Mouse (Mus musculus) liver, postnatal 0 days (tissue): ENCODE measurements at regions not wholly inside any gene's neighbourhood (a gene's known extent, or its start where the extent isn't known, plus 50 kb on each side); places are given as distances from the start of the nearest gene placed in this dataset.

Source experiments
- ATAC-seq: fragments of 200-750 bp; cut with Nextera tagmentation; 2 replicates; pipeline ENCODE4 v1.8.0; 2017; ENCODE audit warnings: mild to moderate bottlenecking, moderate library complexity
- DNase-seq: peaks from one replicate; pipeline ENCODE4 v3.0.0-alpha.2; 2016
- H3K27ac ChIP-seq: fragments of 300-500 bp; sonication (generic); 2 replicates; pipeline ENCODE4 v1.5.1; 2014; ENCODE audit warnings: antibody characterized with exemption, moderate library complexity, mild to moderate bottlenecking, low read depth
- H3K27me3 ChIP-seq: fragments of 300-500 bp; sonication (generic); 2 replicates; pipeline ENCODE4 v1.6.1; 2014; ENCODE audit warnings: low read length, control low read depth, mixed read lengths; ENCODE audit not compliant: insufficient read depth
- H3K36me3 ChIP-seq: fragments of 300-500 bp; sonication (generic); replicated peaks from 2 replicates; pipeline ENCODE4 v1.6.1; 2014; ENCODE audit warnings: mild to moderate bottlenecking, control low read depth, low read length, moderate library complexity, mixed read lengths; ENCODE audit not compliant: insufficient read depth
- H3K4me1 ChIP-seq: fragments of 300-500 bp; sonication (generic); 2 replicates; pipeline ENCODE4 v1.6.1; 2014; ENCODE audit warnings: antibody characterized with exemption, mild to moderate bottlenecking, control low read depth; ENCODE audit not compliant: insufficient read depth
- H3K4me2 ChIP-seq: fragments of 300-500 bp; sonication (generic); 2 replicates; pipeline ENCODE4 v1.6.1; 2014; ENCODE audit warnings: low read depth, mild to moderate bottlenecking, low read length, moderate library complexity, mixed read lengths
- H3K4me3 ChIP-seq: fragments of 300-500 bp; sonication (generic); 2 replicates; pipeline ENCODE4 v1.5.1; 2014; ENCODE audit warnings: low read depth, low read length
- H3K9ac ChIP-seq: fragments of 300-500 bp; sonication (generic); replicated peaks from 2 replicates; pipeline ENCODE4 v1.6.1; 2014; ENCODE audit warnings: mild to moderate bottlenecking, moderate library complexity
- H3K9me3 ChIP-seq: fragments of 300-500 bp; sonication (generic); 2 replicates; pipeline ENCODE4 v1.6.1; 2016; ENCODE audit warnings: mild to moderate bottlenecking, control low read depth, low read length, mixed read lengths
- CTCF ChIP-seq: sonication (generic); IDR thresholded peaks from 2 replicates; pipeline ENCODE4 v1.5.1; 2016; ENCODE audit warnings: antibody characterized with exemption, low read depth
- EP300 ChIP-seq: IDR thresholded peaks from 2 replicates; pipeline ENCODE4 v1.6.1; 2016; ENCODE audit warnings: antibody characterized with exemption, low read depth, mild to moderate bottlenecking
- WGBS: fragments of 180-500 bp; shearing (Covaris S2); extraction: QIAGEN DNeasy Blood & Tissue Kit; methylation state at CpG from one replicate; pipeline ENCODE4 v1.1.7; 2014; ENCODE audit not compliant: insufficient replicate concordance; 5-methylcytosine and 5-hydroxymethylcytosine counted together

DNA sequence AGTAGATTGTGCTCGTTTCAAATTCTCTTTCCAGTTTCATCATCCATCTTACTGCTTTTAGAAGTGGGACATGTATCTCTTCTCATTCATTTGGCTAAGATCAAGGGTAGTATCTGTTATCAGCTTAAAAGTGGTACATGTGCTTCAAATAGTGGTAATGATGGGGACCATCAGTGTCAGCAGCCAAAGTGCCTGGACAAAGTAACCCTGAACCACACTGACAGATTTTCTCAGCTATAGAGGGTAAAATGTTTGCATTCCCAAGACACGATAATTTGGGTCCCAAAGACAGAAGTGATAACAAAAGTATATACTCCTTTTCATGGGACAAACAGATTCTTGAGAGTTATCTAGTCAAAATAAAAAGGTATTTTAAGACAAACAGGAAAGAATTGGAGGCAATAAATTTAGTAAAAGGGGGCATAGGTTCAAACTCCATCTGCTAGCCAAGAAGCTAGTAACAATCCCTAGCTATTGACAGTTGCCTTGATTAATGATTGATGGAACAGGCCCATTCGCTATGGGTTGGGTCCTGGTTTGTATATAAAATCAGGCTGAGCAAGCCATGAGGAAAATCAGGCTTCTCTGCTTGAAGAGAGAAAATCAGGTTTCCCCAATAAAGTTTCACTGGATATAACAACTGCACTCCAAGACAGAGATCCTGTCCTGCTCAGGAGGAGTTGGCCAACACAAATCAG, 189.5 kb downstream of the Tph2 start:
- no peak overlapping the region for H3K27ac ChIP-seq
- no peak for TF ChIP-seq CTCF
- no peak for TF ChIP-seq EP300

DNA sequence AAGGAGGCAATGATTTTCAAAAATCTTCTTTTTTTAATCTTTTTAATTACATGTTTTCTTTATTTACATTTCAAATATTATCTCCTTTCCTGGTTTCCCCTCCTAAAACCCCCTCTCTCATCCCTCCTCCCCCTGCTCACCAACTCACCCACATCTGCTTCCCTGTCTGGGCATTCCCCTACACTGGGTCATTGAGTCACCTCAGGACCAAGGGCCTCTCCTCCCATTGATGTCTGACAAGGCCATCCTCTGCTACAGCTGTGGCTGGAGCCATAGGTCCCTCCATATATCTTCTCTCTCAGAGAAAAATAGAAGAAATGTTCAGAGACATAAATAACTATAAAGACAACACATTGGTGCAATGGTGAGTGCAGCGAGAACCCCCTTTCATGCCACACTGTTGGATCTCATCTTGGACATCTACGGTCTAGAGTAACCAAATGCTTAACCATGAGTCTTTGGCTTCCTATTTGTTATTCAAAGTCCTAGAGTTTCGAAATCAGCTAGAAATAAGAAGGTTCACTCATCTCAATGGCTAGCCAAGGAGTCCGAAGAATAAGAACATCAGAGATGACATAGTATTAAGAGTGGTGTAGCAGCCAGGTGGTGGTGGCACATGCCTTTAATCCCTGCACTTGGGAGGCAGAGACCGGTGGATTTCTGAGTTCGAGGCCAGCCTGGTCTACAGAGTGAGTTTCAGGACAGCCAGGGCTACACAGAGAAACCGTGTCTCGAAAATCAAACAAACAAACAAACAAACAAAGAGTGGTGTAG, 186.5 kb upstream of the Trhde start:
- 74% methylated on average over 8 of the region's 8 CpGs for WGBS
- H3K4me1 ChIP-seq: no peaks in the 10 kb centered on the region
- no peak for ATAC-seq

More for the DNA sequence above, 189.5 kb downstream of the Tph2 start:
- Histone ChIP-seq H3K27me3 (no peaks in the 10 kb centered on the region), H3K4me2 (no peak overlapping the region), H3K4me3 (no peak overlapping the region), H3K9ac (no peak overlapping the region), H3K4me1 (no peaks in the 10 kb centered on the region), H3K36me3 (no peaks in the 10 kb centered on the region), H3K9me3 (no peaks in the 10 kb centered on the region)
- WGBS: 58% methylated on average over 3 of the region's 3 CpGs
- DNase-seq (no peak), ATAC-seq (no peak)

DNA sequence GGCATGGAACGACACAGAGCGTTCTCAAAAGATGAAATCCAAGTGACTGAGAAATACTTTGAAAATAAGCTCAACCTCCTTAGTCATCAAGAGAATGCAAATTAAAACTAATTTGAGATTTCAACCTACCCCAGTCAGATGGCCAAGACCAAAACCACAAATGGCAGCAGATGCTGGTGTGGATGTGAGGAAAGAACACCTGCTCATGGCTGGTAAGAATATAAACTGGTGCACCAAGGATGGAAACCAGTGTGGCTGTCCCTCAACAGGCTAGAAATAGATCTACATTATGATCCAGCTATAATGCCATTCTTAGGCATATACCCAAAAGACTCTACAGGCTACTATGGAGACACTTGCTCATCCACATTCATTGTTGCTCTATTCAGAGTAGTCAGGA, 170.3 kb upstream of the Trhde start:
- TF ChIP-seq CTCF (no peak), EP300 (no peak)
- no peak for DNase-seq
- Histone ChIP-seq H3K9me3 (no peaks in the 10 kb centered on the region), H3K36me3 (no peaks in the 10 kb centered on the region), H3K4me2 (no peak overlapping the region), H3K4me3 (no peak overlapping the region), H3K4me1 (no peaks in the 10 kb centered on the region), H3K27me3 (no peaks in the 10 kb centered on the region), H3K27ac (no peak overlapping the region), H3K9ac (no peak overlapping the region)
- no peak for ATAC-seq
- WGBS: 67% methylated on average over 2 of the region's 2 CpGs

More for the DNA sequence above, 186.5 kb upstream of the Trhde start:
- peak overlapping the region; percentile 38; the same call in 1 of the 2 replicates for H3K4me2 ChIP-seq
- no peaks in the 10 kb centered on the region for H3K9me3 ChIP-seq
- H3K27ac ChIP-seq: no peak overlapping the region
- no peak overlapping the region for H3K9ac ChIP-seq
- H3K36me3 ChIP-seq: no peaks in the 10 kb centered on the region
- TF ChIP-seq EP300 (no peak), CTCF (no peak)
- DNase-seq: no peak
- H3K4me3 ChIP-seq: no peak overlapping the region
- no peaks in the 10 kb centered on the region for H3K27me3 ChIP-seq

- Histone ChIP-seq H3K4me2 (no peak overlapping the region), H3K9ac (no peak overlapping the region), H3K27me3 (no peaks in the 10 kb centered on the region), H3K4me3 (no peak overlapping the region), H3K9me3 (no peaks in the 10 kb centered on the region), H3K4me1 (no peaks in the 10 kb centered on the region), H3K27ac (no peak overlapping the region), H3K36me3 (no peaks in the 10 kb centered on the region)
- DNase-seq (no peak), ATAC-seq (no peak)
- TF ChIP-seq CTCF (no peak), EP300 (no peak)
- 67% methylated on average over 2 of the region's 2 CpGs for WGBS
Observed at GRCm38 (mm10) chr10:114963656-114964055, 161.5 kb upstream of the Trhde start.

DNA sequence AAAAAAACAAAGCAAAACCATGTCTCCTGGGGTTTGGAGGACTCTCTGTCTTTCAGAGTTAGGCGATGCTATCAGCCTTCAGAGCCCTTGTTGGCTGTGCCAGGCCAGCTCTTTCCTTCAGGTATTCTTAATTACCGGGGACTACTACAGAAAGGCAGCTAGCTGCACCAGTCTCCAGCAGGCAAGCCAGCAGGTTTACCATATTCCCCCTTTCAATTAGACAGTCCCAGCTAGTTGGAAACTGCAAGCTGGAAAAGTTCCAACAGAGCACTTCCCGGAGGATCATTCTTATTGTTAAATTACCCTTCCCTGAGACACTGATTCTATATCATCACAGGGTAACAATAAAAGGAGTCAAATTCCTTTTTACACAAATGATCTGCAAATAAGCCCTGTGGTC, 155.8 kb upstream of the Trhde start:
- no peaks in the 10 kb centered on the region for H3K9me3 ChIP-seq
- H3K36me3 ChIP-seq: no peaks in the 10 kb centered on the region
- no peak overlapping the region for H3K9ac ChIP-seq
- H3K4me3 ChIP-seq: no peak overlapping the region
- H3K4me2 ChIP-seq: no peak overlapping the region
- ATAC-seq (no peak), DNase-seq (no peak)
- TF ChIP-seq CTCF (no peak), EP300 (no peak)
- WGBS: 58% methylated on average over 3 of the region's 3 CpGs
- H3K27ac ChIP-seq: no peak overlapping the region
- no peaks in the 10 kb centered on the region for H3K4me1 ChIP-seq
- H3K27me3 ChIP-seq: no peaks in the 10 kb centered on the region

- no peaks in the 10 kb centered on the region for H3K36me3 ChIP-seq
- TF ChIP-seq EP300 (no peak), CTCF (no peak)
- ATAC-seq (no peak), DNase-seq (no peak)
- no peak overlapping the region for H3K4me3 ChIP-seq
- H3K27me3 ChIP-seq: no peaks in the 10 kb centered on the region
- H3K9ac ChIP-seq: no peak overlapping the region
- H3K9me3 ChIP-seq: no peaks in the 10 kb centered on the region
- WGBS: 70% methylated on average over 6 of the region's 6 CpGs
- no peak overlapping the region for H3K4me2 ChIP-seq
- no peaks in the 10 kb centered on the region for H3K4me1 ChIP-seq
- no peak overlapping the region for H3K27ac ChIP-seq
Observed at GRCm38 (mm10) chr10:114956257-114956656, 154.2 kb upstream of the Trhde start.
